Mouse (Mus musculus) hindbrain, postnatal 0 days (tissue): Measurements from ENCODE around the gene Plekha6. TPM values are rescaled to one million over a fixed set of nuclear protein-coding genes. Genes with fewer than 3 reads are reported as not detected.
A peak's percentile ranks its signal among the peaks of the same experiment; 100 is the strongest.

ENCODE experiments used
- ATAC-seq: fragments of 200-750 bp; cut with Nextera tagmentation; 2 replicates; pipeline ENCODE4 v1.8.0; 2017; ENCODE audit warnings: mild to moderate bottlenecking, moderate TSS enrichment, moderate library complexity
- DNase-seq: peaks from one replicate; pipeline ENCODE4 v3.0.0-alpha.2; 2015; ENCODE audit warnings: low spot score
- H3K27ac ChIP-seq: fragments of 300-500 bp; sonication (generic); 2 replicates; pipeline ENCODE4 v1.5.1; 2014; ENCODE audit warnings: mild to moderate bottlenecking
- H3K27me3 ChIP-seq: fragments of 300-500 bp; sonication (generic); 2 replicates; pipeline ENCODE4 v1.6.1; 2014; ENCODE audit warnings: low read length, mixed read lengths; ENCODE audit not compliant: insufficient read depth
- H3K36me3 ChIP-seq: fragments of 300-500 bp; sonication (generic); 2 replicates; pipeline ENCODE4 v1.6.1; 2014; ENCODE audit warnings: low read length, mixed read lengths; ENCODE audit not compliant: insufficient read depth
- H3K4me1 ChIP-seq: fragments of 300-500 bp; sonication (generic); 2 replicates; pipeline ENCODE4 v1.6.1; 2014; ENCODE audit warnings: antibody characterized with exemption, low read length, mixed read lengths; ENCODE audit not compliant: insufficient read depth
- H3K4me2 ChIP-seq: fragments of 300-500 bp; sonication (generic); 2 replicates; pipeline ENCODE4 v1.6.1; 2014; ENCODE audit warnings: low read depth, mild to moderate bottlenecking, low read length, moderate library complexity, mixed read lengths
- H3K4me3 ChIP-seq: fragments of 300-500 bp; sonication (generic); 2 replicates; pipeline ENCODE4 v1.5.1; 2014; ENCODE audit warnings: low read length
- H3K9ac ChIP-seq: fragments of 300-500 bp; sonication (generic); replicated peaks from 2 replicates; pipeline ENCODE4 v1.6.1; 2014; ENCODE audit warnings: mild to moderate bottlenecking, low read length, moderate library complexity, mixed read lengths
- H3K9me3 ChIP-seq: fragments of 300-500 bp; sonication (generic); 2 replicates; pipeline ENCODE4 v1.6.1; 2016; ENCODE audit warnings: low read length, mixed read lengths
- CTCF ChIP-seq: IDR thresholded peaks from 2 replicates; pipeline ENCODE4 v1.5.1; 2016; ENCODE audit warnings: antibody characterized with exemption, control low read depth, low read depth
- WGBS: fragments of 180-500 bp; shearing (Covaris S2); extraction: QIAGEN DNeasy Blood & Tissue Kit; methylation state at CpG from one replicate; pipeline ENCODE4 v1.1.7; 2014; 5-methylcytosine and 5-hydroxymethylcytosine counted together
- polyA plus RNA-seq: library from polyadenylated mRNA; unstranded; fragments of >200 nt; fragmentation: Nextera tagmentation; extraction: Ambion mirVana; gene quantifications from 2 replicates; pipeline ENCODE4 v1.2.1, GENCODE M21; 2015
- total RNA-seq: library from RNA; depleted of rRNA; stranded (reverse); fragments of >200 nt; gene quantifications from 2 replicates; pipeline ENCODE4 v1.2.3, GENCODE M21; 2014

Plekha6 gene
- total and polyA plus RNA-seq, 2 experiments from 2014 or later = 9.7 to 41.0 TPM

DNA sequence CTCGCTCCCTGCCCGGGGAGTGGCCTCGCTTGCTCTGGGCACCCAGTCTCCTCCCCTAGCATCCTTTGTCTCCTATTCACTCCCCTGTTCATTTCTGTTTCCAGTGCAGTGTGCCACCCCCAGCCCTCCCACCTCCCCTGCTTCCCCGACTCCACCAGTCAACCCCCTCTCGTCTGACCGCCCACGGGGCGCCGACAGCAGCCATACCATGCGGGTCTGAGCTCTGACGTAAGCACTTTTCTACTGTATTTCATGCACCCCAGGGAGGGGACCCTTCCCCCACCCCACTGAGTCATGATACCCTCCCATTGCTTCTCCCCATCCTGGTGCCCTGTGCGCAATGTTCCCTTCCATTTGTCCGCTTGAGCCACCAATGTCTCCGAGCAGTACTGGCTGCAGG is 134.8 kb downstream of the Plekha6 start:
- Histone ChIP-seq H3K27ac (no peak overlapping the region), H3K9ac (no peak overlapping the region), H3K4me1 (no peaks in the 10 kb centered on the region), H3K9me3 (no peaks in the 10 kb centered on the region), H3K27me3 (no peaks in the 10 kb centered on the region), H3K36me3 (peaks cover 21% of the 10 kb centered on the region), H3K4me3 (no peak overlapping the region), H3K4me2 (no peak overlapping the region)
- no peak for ATAC-seq
- TF ChIP-seq CTCF = no peak
- DNase-seq = no peak
- WGBS = 53% methylated on average over 14 of the region's 14 CpGs

DNA sequence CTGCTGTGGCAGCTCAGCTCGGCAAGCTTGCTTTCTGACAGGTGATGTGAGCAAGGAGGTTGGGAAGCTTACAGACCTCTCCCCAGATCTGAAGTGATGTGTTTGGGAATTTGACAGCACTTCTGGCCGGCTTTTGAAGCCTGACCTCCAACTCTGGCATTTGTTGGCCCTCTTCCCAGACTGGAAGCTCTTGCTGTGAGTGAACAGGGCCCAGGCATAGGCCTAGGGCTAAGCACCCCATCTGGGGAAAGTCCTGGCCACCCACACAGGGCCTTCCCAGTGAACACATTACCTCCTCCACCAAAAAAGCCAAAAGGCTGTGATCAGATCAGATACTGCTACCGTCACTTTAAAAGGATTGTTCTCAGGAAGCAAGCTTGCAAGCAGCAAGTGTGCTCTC is 138.5 kb downstream of the Plekha6 start:
- TF ChIP-seq CTCF = no peak
- H3K9me3 ChIP-seq = no peaks in the 10 kb centered on the region
- H3K27me3 ChIP-seq = no peaks in the 10 kb centered on the region
- peaks cover 5% of the 10 kb centered on the region for H3K4me1 ChIP-seq
- H3K36me3 ChIP-seq = peaks cover 15% of the 10 kb centered on the region
- 24% methylated on average over 3 of the region's 3 CpGs for WGBS
- ATAC-seq (0 out of 2 replicates have a peak, but pooled peaks have one; percentile 27), DNase-seq (peak; percentile 69)
- no peak overlapping the region for H3K4me2 ChIP-seq
- no peak overlapping the region for H3K27ac ChIP-seq
- H3K9ac ChIP-seq = no peak overlapping the region
- no peak overlapping the region for H3K4me3 ChIP-seq

DNA sequence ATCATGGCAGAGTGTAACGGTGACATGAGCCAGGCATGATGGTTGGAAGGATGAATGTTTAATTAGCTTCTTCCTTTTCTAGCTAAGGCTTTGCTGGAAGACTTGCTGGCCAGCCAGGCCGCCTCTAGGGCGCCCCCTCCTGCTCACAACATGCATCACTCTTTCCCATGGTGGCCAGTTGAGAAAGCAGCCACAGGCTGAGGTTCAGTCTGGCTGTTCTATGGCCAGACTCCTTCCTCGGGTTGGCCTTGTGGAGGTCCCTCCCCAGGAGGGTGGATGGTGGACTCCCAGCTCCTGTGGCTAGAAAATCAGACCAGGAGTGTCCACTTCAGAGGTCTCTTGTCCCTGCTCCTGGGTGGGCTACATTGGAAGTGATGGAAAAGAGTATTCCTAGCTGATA is 142.8 kb downstream of the Plekha6 start:
- Histone ChIP-seq H3K27me3 (no peaks in the 10 kb centered on the region), H3K4me1 (peaks cover 5% of the 10 kb centered on the region), H3K4me3 (no peak overlapping the region), H3K27ac (no peak overlapping the region; the same call in 1 of the 2 replicates), H3K36me3 (no peaks in the 10 kb centered on the region), H3K9ac (no peak overlapping the region), H3K9me3 (no peaks in the 10 kb centered on the region), H3K4me2 (no peak overlapping the region)
- DNase-seq (peak; percentile 81), ATAC-seq (peak; percentile 30)
- under 1% methylated on average over 4 of the region's 4 CpGs for WGBS
- peak; percentile 91 for TF ChIP-seq CTCF

DNA sequence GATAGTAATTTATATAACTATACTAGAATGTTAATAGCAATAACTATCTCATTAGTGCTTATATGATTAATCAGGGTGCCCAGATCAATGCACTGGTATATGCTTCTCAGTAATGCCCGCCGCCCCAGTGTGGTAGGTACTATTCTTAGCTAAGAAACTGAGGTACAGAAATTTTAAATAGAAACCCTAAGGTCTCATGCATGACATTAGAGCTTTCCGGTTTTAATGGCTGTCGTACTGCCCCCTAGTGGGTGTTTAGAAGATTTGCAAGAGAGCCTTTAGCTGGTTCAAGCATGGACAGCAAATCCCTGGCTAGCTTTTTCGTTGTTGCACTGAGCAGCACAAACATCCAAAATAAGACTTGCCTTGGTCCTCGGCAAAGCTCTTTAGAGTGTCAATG is 143.3 kb downstream of the Plekha6 start:
- Histone ChIP-seq H3K4me3 (no peak overlapping the region), H3K4me1 (peaks cover 5% of the 10 kb centered on the region), H3K4me2 (no peak overlapping the region), H3K9me3 (no peaks in the 10 kb centered on the region), H3K36me3 (no peaks in the 10 kb centered on the region), H3K27me3 (no peaks in the 10 kb centered on the region), H3K9ac (no peak overlapping the region), H3K27ac (no peak overlapping the region; the same call in 1 of the 2 replicates)
- TF ChIP-seq CTCF = peak; percentile 76
- DNase-seq = peak; percentile 89
- ATAC-seq = no peak
- WGBS = 11% methylated on average over 6 of the region's 6 CpGs

DNA sequence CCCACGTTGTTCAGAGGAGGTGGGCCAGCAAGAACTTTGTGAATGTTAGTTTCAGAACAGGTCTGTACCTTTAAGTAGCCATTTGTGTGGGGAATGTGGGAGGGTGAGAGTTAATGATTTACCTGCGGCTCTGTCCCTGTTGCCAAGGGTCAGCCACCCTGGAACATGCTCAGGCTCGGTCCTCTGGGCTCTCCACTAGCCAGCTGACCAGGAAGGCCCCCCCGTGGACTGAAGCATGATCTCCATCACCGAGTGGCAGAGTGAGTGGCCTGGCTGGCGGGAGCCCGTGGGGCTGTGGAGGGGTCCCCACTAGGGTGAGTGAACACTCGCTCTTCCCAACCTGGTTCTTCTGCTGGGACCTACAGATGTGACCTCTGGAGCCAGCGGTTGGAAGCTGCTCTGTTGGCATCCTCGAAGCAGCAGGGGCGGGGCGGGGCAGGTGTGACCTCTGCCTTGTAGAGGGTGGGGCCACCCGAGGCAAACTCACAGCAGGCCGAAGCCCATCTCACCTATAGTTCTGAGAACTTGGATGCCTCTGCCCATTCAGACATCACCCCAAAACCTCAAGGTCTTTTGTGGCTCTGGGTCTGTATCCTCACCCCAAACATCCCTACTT is 145.8 kb downstream of the Plekha6 start, which contains the start of gene Golt1a:
Golt1a (plus strand) TSS at position 149 of the 616 bp plus-strand sequence.
- Histone ChIP-seq H3K4me1 (peaks cover 9% of the 10 kb centered on the region), H3K9ac (no peak within 1 kb of the TSS), H3K4me3 (no peak within 1 kb of the TSS), H3K27me3 (no peaks in the 10 kb centered on the region), H3K4me2 (no peak within 1 kb of the TSS), H3K36me3 (no peaks in the 10 kb centered on the region), H3K9me3 (no peaks in the 10 kb centered on the region), H3K27ac (no peak within 1 kb of the TSS)
- DNase-seq (no peak), ATAC-seq (no peak)
- no peak for TF ChIP-seq CTCF
- 68% methylated on average over 14 of the region's 14 CpGs for WGBS

DNA sequence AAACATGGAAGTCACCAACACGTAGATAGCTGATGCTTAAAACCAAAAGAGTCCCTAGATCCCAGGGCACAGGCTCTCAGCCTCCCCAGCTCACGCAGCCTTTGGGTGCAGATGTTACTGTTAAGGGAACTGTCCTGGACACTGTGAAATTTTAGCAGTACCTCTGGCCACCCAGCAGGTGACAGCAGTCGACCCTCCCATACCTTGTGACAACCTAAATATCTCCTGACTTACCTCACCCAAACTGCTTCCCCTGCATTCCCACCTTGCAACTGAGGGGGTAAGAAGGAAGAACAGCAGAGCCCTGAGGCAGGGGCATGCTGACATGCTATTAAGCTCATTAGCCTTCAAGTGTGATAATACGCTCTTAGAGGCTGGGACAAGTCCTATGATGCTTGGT is 147.2 kb downstream of the Plekha6 start:
- H3K36me3 ChIP-seq = no peaks in the 10 kb centered on the region
- peak; percentile 62 for TF ChIP-seq CTCF
- no peaks in the 10 kb centered on the region for H3K27me3 ChIP-seq
- ATAC-seq (peak; percentile 25; the same call in 1 of the 2 replicates), DNase-seq (no peak)
- H3K27ac ChIP-seq = no peak overlapping the region
- H3K4me1 ChIP-seq = peaks cover 9% of the 10 kb centered on the region
- H3K9me3 ChIP-seq = no peaks in the 10 kb centered on the region
- 64% methylated on average over 4 of the region's 4 CpGs for WGBS
- H3K4me3 ChIP-seq = no peak overlapping the region
- no peak overlapping the region for H3K9ac ChIP-seq
- no peak overlapping the region for H3K4me2 ChIP-seq

DNA sequence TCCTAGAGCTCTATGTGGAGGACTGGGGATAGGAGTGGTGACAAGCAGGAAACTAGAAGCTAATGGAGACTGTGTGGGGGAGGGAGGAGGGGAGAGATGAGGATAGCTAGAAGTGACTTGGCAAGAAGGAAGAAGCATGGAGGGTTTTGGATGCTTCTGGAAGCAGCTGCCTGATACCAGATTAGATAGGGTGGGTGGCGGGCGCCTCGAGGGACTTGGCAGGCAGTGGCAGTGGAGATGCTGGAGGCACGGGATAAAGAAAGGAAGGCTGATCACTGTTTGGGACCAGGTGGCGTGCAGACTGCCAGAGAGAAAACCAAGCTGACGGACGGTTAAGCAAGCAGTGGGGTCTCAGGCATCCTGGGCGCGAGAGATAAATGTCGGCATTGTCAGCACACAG is 147.9 kb downstream of the Plekha6 start:
- H3K9me3 ChIP-seq = no peaks in the 10 kb centered on the region
- H3K4me1 ChIP-seq = peaks cover 8% of the 10 kb centered on the region
- TF ChIP-seq CTCF = no peak
- H3K4me2 ChIP-seq = peak overlapping the region; percentile 25; the same call in 1 of the 2 replicates
- H3K27ac ChIP-seq = no peak overlapping the region
- 0 out of 2 replicates have a peak overlapping the region, but pooled peaks have one; percentile 13 for H3K9ac ChIP-seq
- ATAC-seq = peak; percentile 75
- peak; percentile 76 for DNase-seq
- WGBS = 7% methylated on average over 10 of the region's 10 CpGs
- no peaks in the 10 kb centered on the region for H3K36me3 ChIP-seq
- H3K4me3 ChIP-seq = no peak overlapping the region
- H3K27me3 ChIP-seq = no peaks in the 10 kb centered on the region
